Mouse (Mus musculus): ENCODE results near the gene Slc38a4. TPM values are rescaled to one million over a fixed set of nuclear protein-coding genes. Genes with fewer than 3 reads are reported as not detected.

Slc38a4 gene
- polyA plus RNA-seq, 2 experiments: 80.0 to 118 TPM

GRCm38 (mm10) chr15:97005631-97006234 is 50.0 kb downstream of the Slc38a4 start:
- TF ChIP-seq POLR2A (IDR thresholded peaks at IDR 0.05; ENCODE audit: borderline replicate concordance, extremely low read depth, insufficient read depth, insufficient read length): no peak
- H3K4me2 ChIP-seq (replicated peaks; ENCODE audit: low read depth, low read length, severe bottlenecking): no peak overlapping the region
- H3K4me1 ChIP-seq (ENCODE audit: control insufficient read depth, insufficient read depth, low read length): peaks cover 39% of the 10 kb centered on the region
- 84% methylated on average over 15 of the region's 15 CpGs for WGBS
- no peak overlapping the region for H3K9ac ChIP-seq (ENCODE audit: low read depth, low read length, severe bottlenecking)
- DNase-seq (ENCODE audit: low spot score) (no peak), ATAC-seq (ENCODE audit: low FRiP score, low read depth) (no peak)
- no peak overlapping the region for H3K27ac ChIP-seq (replicated peaks; ENCODE audit: low read depth, low read length)
- peaks cover 15% of the 10 kb centered on the region for H3K36me3 ChIP-seq (ENCODE audit: control insufficient read depth, insufficient read depth, low read length)
- H3K9me3 ChIP-seq (ENCODE audit: control insufficient read depth, low read length): no peaks in the 10 kb centered on the region
- no peaks in the 10 kb centered on the region for H3K27me3 ChIP-seq (ENCODE audit: control insufficient read depth, insufficient read depth, low read length)
- H3K4me3 ChIP-seq (replicated peaks; ENCODE audit: low read length): no peak overlapping the region

GRCm38 (mm10) chr15:97004525-97004867 is 51.3 kb downstream of the Slc38a4 start:
- peaks cover 50% of the 10 kb centered on the region for H3K4me1 ChIP-seq (ENCODE audit: control insufficient read depth, insufficient read depth, low read length)
- H3K9ac ChIP-seq (ENCODE audit: low read depth, low read length, severe bottlenecking): no peak overlapping the region
- no peaks in the 10 kb centered on the region for H3K9me3 ChIP-seq (ENCODE audit: control insufficient read depth, low read length)
- H3K27me3 ChIP-seq (ENCODE audit: control insufficient read depth, insufficient read depth, low read length): no peaks in the 10 kb centered on the region
- H3K36me3 ChIP-seq (ENCODE audit: control insufficient read depth, insufficient read depth, low read length): peaks cover 9% of the 10 kb centered on the region; the same call in 1 of the 2 replicates
- DNase-seq (ENCODE audit: low spot score): no peak
- no peak for TF ChIP-seq POLR2A (IDR thresholded peaks at IDR 0.05; ENCODE audit: borderline replicate concordance, extremely low read depth, insufficient read depth, insufficient read length)
- WGBS: 75% methylated on average over 7 of the region's 7 CpGs
- no peak overlapping the region for H3K4me2 ChIP-seq (replicated peaks; ENCODE audit: low read depth, low read length, severe bottlenecking)
- no peak overlapping the region for H3K4me3 ChIP-seq (replicated peaks; ENCODE audit: low read length)
- H3K27ac ChIP-seq (replicated peaks; ENCODE audit: low read depth, low read length): peak overlapping the region; percentile 65; the same call in 1 of the 2 replicates
- ATAC-seq (ENCODE audit: low FRiP score, low read depth): no peak

DNA sequence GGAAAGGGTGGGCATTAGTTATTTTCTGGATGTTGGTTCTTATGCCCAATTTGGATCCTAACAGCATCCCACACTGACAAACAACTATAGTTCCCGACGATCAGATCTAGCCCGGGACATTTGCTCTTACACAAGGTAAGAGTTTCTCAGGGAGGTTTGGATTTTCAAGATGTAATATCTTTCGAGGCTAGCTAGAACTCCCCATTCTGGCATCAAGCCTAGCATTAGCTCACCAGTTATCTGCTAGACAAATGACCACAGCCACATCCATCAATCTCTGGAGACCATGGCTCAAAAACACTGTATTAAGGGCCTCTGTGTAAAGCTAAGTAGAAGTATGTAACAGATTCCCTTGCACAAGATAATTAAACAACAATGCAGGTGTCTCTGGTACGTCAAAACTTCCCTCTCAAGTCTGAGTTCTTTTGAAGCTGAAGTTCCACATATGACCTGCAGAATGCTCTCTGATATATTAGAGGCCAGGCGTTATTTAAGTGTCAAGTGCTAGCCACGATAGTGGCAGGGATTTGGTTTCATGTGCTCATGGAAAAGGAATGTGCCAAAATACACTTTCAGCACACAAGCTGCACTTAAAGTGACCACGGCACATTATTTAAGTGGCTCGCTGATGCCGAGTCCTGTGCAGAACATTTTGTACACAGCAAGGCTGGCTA is 51.8 kb downstream of the Slc38a4 start:
- 34% methylated on average over 10 of the region's 10 CpGs for WGBS
- Histone ChIP-seq H3K27me3 (ENCODE audit: control insufficient read depth, insufficient read depth, low read length) (no peaks in the 10 kb centered on the region), H3K9ac (ENCODE audit: low read depth, low read length, severe bottlenecking) (no peak overlapping the region), H3K4me2 (replicated peaks; ENCODE audit: low read depth, low read length, severe bottlenecking) (no peak overlapping the region), H3K27ac (replicated peaks; ENCODE audit: low read depth, low read length) (peak overlapping the region; percentile 65), H3K4me3 (replicated peaks; ENCODE audit: low read length) (no peak overlapping the region), H3K9me3 (ENCODE audit: control insufficient read depth, low read length) (no peaks in the 10 kb centered on the region), H3K36me3 (ENCODE audit: control insufficient read depth, insufficient read depth, low read length) (peaks cover 12% of the 10 kb centered on the region; the same call in 1 of the 2 replicates), H3K4me1 (ENCODE audit: control insufficient read depth, insufficient read depth, low read length) (peaks cover 55% of the 10 kb centered on the region)
- DNase-seq (ENCODE audit: low spot score): peak; percentile 79
- TF ChIP-seq POLR2A (IDR thresholded peaks at IDR 0.05; ENCODE audit: borderline replicate concordance, extremely low read depth, insufficient read depth, insufficient read length): no peak
- peak; percentile 73 for ATAC-seq (ENCODE audit: low FRiP score, low read depth)

DNA sequence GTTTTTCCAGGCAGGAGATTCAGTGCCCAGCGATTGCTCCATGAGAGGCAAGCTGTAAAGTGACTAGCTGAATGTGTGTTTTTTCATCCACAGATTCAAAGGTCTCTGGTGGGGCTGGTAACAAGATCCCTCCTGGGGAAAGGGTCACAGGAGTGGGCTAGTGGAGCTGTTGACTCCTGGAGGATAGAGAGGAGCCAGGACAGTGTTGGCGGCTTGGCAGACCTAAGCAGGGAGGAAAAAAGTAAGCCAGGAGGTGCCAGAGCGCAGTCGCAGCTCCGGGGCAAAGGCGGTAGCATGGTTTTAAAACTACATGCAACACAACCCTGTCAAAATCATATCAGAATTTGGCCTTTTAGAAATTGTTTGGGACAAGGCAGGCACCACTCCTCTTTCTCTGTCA is 52.6 kb downstream of the Slc38a4 start:
- 66% methylated on average over 6 of the region's 6 CpGs for WGBS
- no peaks in the 10 kb centered on the region for H3K9me3 ChIP-seq (ENCODE audit: control insufficient read depth, low read length)
- H3K4me1 ChIP-seq (ENCODE audit: control insufficient read depth, insufficient read depth, low read length): peaks cover 57% of the 10 kb centered on the region
- ATAC-seq (ENCODE audit: low FRiP score, low read depth) (no peak), DNase-seq (ENCODE audit: low spot score) (no peak)
- peak overlapping the region; percentile 59; the same call in 1 of the 2 replicates for H3K27ac ChIP-seq (replicated peaks; ENCODE audit: low read depth, low read length)
- no peaks in the 10 kb centered on the region for H3K27me3 ChIP-seq (ENCODE audit: control insufficient read depth, insufficient read depth, low read length)
- TF ChIP-seq POLR2A (IDR thresholded peaks at IDR 0.05; ENCODE audit: borderline replicate concordance, extremely low read depth, insufficient read depth, insufficient read length): no peak
- no peak overlapping the region for H3K4me3 ChIP-seq (replicated peaks; ENCODE audit: low read length)
- H3K4me2 ChIP-seq (replicated peaks; ENCODE audit: low read depth, low read length, severe bottlenecking): no peak overlapping the region
- H3K36me3 ChIP-seq (ENCODE audit: control insufficient read depth, insufficient read depth, low read length): peaks cover 12% of the 10 kb centered on the region; the same call in 1 of the 2 replicates
- no peak overlapping the region for H3K9ac ChIP-seq (ENCODE audit: low read depth, low read length, severe bottlenecking)

DNA sequence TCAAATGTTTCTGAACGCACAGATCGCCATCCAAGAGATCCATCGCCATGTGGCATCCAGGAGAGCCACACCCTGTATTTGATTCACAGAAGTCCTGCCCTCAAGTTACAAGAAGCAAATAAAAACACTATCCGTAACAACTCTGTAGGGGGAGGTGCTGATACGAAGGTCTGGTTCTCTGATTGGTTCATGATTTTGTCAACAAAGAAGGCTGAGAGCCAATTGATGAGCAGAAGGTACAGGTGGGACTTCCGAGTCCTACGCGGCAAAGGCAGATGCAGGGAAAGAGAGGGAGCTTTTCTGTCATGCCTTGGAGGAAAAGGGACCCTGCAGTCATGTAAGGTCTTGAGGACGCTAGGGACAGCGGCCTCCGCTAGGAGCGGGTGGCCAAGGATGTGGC is 53.0 kb downstream of the Slc38a4 start:
- Histone ChIP-seq H3K36me3 (ENCODE audit: control insufficient read depth, insufficient read depth, low read length) (peaks cover 16% of the 10 kb centered on the region; the same call in 1 of the 2 replicates), H3K4me2 (replicated peaks; ENCODE audit: low read depth, low read length, severe bottlenecking) (no peak overlapping the region), H3K4me3 (replicated peaks; ENCODE audit: low read length) (no peak overlapping the region), H3K9ac (ENCODE audit: low read depth, low read length, severe bottlenecking) (no peak overlapping the region), H3K4me1 (ENCODE audit: control insufficient read depth, insufficient read depth, low read length) (peaks cover 57% of the 10 kb centered on the region), H3K27ac (replicated peaks; ENCODE audit: low read depth, low read length) (peak overlapping the region; percentile 59; the same call in 1 of the 2 replicates), H3K9me3 (ENCODE audit: control insufficient read depth, low read length) (no peaks in the 10 kb centered on the region), H3K27me3 (ENCODE audit: control insufficient read depth, insufficient read depth, low read length) (no peaks in the 10 kb centered on the region)
- no peak for TF ChIP-seq POLR2A (IDR thresholded peaks at IDR 0.05; ENCODE audit: borderline replicate concordance, extremely low read depth, insufficient read depth, insufficient read length)
- 73% methylated on average over 12 of the region's 12 CpGs for WGBS
- ATAC-seq (ENCODE audit: low FRiP score, low read depth): no peak
- DNase-seq (ENCODE audit: low spot score): no peak
